Mouse (Mus musculus) adrenal gland, adult 8-10 months (tissue): ENCODE results near the gene Gm21972. TPM values are rescaled to one million over a fixed set of nuclear protein-coding genes. Genes with fewer than 3 reads are reported as not detected.

ENCODE experiments used
- DNase-seq: peaks from one replicate; pipeline ENCODE4 v3.0.0; 2022
- total RNA-seq, 4 experiments: library from RNA; stranded (reverse); gene quantifications; 2 replicates each; pipeline ENCODE4 v1.2.4; 2022

Gene Gm21972
- total RNA-seq, 4 experiments from 2014 or later = 1.9 to 4.2 (median 2.3) TPM; not detected in 1

DNA sequence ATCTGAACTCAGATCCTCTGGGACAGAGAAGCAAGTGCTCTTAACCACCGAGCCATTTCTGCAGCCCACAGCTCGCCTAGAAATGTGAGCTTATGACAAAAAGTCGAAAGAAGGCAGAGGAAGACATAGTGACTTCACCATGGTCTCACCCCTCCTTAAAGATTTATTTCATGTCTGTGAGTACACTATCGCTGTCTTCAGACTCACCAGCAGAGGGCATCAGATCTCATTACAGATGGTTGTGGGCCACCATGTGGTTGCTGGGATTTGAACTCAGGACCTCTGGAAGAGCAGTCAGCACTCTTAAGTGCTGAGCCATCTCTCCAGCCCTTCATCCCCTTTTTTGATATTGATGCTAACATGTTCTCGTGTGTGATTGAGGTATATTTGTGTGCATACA, 41.2 kb downstream of the Gm21972 start:
- no peak for DNase-seq

DNA sequence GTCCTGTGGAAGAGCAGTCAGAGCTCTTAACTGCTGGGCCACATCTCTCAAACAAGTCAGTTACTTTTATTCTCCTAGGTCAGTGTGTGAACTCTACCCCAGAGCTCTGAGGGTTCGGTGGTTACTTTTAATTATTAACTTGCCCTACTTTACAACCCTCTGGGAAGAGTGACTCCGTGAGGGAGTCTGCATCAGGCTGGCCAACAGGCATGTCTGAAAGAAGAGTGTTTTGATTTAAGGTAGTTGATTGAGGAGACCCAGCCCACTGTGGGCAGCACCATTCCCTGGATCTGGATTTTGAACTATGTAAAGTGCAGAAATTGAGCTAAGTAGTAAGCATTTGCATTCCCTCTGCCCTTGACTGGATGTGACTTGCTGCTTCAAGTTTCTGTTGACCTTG, 42.6 kb downstream of the Gm21972 start:
- DNase-seq = no peak

DNA sequence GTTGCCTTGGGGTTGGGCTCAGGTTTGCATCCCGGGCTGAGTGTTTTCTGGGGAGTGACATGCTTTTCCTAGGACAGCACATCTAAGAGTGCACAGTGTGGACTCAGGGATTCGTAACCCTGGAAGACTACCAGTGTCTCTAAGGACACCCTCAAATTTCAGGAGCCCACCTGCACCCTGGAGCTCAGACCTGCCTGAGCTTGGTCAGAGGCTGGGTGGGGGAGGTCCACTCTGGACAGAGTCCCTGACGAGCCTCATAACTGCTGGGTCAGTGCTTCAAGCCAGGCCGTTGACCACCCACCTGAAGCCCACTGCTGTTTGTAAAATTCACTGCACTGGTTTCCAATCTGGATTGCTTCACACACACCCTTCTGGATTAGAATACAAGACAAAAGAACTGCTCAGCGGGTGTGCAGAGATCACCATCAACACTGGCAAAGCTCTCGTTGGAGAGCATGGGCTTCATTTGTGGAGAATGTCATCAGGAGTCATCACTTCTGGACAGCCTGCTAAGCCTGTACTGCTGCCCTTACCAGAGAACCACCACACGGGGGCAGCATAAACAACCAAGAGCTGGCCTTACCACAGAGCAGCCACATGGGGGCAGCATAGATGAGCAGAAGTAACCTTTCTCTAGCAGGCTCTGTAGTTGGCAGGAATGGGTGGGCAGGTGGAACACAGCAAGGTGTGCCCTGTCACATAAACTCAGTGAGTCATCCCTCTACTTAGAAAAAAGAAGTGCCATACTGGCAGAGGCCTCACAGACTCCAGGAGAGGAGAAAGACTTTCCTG, 45.2 kb downstream of the Gm21972 start:
- DNase-seq = peak; percentile 55

DNA sequence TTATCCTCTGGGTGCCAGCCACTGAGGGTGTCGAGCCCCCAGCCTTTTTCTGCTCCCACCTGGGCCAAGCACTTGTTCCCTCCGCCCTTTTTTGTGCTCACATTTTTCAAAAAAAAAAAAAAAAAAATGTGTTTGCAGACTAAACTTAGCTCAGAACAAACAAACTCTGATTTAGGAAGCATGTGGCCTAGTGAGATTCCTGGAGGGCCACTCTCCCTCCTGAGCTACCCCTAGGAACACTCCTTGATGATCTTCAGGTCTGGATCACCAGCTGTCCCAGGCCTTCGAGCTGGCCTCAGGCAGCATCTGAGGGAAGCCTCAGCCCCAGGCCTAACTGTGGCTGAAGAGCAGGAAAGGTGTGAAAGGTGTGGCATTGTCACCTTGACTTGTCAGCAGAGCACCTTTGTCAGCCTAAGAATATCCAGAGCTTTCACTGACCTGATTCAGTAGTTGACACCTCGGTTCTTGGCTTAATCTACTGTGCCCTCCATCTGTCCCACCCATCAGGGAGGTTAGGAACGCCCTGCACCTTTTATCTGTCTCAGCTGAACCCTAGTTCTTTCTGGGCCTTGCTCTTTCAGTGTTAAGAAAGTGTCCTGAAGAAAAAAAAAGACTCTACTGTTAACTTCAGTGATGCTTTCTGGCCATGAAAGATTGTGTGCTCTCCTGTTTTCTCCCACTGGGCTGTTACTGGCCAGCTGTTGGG, 48.7 kb downstream of the Gm21972 start:
- DNase-seq = no peak

DNA sequence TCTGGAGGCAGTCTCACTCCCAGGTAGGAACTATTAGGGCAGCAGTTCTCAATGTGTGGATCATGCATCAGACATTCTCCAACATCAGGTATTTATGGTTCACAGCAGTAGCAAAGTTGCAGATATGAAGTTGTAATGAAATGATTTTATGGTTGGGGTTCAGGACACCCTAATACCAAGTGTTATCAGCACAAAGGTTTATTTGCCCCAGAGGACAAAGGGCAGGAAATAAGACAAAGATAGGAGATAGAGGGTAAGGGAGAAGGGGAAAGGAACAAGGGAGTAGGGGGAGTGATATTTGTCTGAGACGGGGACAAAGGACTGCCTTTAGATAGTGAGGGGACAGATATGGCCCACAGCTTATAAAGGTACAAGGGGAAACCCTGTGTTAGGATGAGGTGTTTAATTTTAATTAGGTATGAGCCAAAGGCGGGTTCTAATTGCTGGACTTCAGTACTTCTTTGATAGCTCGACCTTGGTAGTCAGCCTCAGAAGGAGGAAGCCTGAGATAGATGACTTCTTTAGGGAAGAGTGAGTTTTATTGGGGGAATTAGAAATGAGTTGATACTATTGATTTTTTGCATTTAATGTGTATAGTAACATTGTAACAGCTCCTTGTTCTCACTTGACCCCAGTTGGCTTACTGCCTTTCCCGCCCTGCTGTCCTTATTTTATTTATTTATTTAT, 50.3 kb downstream of the Gm21972 start:
- no peak for DNase-seq

DNA sequence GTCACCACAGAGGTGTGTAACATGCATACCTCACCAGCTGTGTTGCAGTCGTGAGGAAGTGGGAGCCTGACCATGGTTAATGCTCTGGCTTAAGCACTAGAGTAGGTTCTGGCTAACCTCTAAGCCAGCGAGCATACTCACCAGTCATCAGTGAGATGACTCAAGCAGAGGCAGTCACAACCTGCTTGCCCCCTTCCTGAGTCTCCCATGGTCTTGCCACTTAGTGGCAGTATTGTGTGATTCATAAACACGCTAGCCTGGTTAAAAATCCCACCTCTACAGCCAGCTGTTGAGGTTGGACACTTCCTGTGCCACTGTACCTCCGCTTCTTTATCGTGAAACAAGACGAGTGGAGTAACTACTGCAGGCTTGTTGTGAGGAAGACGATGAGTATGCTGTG, 53.3 kb downstream of the Gm21972 start:
- no peak for DNase-seq

DNA sequence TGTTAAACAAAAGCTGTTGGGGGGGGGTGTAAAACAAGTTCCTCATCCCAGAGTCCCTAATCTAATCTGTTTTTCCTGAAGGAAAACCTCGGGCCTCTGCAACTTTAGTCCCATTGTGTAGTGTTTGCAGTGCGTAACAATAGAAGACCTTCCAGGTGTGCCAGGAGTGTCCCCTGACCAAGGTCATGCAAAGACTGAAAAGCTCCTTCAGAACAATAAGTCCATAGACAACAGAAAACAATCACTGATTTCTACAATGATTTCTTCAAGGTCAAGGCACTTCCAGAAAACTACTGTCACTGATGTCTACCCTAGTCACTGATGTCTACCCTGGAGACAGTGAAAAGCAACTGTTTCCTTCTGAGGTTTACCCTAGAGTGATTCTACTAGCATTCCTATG, 54.4 kb downstream of the Gm21972 start:
- no peak for DNase-seq

DNA sequence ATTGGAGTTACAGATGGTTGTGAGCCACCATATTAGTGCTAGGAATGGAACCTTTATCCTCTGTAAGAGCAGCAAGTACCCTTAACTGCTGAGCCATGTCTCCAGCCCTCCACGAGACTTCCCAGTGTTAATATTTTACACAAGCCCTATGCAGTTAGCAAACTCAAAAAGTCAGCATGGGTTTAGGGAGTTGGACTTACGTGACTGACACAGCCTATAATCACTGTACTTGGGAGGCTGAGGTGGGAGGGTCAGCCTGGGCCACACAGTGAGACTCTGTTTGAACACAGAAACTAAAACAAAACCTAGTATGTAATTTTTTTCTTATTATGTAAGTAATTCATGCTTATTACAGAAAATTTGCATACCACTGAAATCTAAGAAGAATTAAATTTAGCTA, 54.8 kb downstream of the Gm21972 start:
- no peak for DNase-seq

DNA sequence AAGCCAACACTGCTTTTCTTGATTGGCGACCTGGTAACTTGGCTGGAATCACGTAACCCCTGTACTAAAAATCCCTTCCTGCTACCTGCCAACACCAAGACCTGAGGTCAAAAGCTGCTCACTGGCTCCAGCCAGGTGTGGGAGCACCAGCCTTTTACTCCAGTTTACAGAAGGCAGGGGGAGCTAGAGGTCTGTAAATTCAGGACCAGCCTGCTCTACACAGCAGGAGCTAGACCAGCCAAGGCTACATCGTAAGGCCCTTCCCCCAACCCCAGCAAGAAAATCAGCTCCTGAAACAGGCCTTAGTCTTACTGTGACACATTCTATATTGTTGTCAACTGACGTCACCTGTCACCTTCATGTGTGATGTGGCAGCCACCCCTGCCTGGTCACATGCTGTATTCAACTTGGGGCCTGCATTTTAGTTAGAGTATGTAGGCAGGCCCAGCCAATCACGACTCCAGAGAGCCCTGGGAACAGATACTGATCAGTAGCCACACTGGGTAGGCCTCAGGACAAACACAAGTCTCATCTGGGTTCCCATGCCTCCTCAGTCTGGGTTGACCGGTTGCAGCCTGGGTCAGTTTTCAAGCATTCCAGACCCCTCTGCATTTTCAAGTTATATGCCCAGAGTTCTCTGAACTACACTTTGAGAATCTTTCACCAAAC, 55.7 kb downstream of the Gm21972 start:
- DNase-seq = no peak

DNA sequence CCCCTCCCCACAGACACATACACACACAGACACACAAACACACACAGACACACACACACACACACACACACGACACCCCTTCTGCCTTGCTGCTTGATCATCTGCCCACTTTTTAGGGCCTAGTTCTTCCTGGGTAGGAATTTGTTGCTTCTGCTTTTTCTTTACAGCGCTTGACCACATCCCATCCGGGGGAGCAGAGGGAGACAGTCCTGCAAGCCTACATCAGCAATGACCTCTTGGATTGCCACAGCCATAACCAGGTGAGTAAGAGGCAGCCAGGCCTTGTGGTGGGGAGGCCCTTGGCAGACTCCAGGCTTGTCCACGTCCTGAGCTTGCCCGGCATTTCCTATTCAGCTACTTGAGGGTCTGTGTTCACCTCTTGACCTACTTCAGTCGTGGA, 57.4 kb downstream of the Gm21972 start:
- DNase-seq = no peak

DNA sequence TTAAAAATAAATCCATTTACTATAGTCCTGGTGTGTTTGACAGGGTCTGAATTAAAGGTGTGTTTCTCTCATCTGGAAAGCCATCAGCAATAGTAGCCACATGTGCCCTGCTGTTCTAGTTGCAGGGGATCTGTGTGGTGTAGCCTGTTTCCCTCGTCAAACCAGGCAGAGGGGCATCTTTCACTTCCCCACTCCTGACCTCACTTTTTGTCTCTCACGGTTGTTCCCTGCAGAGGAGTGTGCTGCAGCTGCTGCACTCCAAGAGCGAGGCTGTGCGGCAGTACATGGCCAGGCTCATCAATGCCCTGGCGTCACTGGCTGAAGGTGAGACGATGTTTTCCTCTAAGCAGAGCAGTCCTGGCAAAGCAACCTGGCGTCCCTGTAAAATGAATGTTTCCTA, 60.6 kb downstream of the Gm21972 start:
- no peak for DNase-seq

DNA sequence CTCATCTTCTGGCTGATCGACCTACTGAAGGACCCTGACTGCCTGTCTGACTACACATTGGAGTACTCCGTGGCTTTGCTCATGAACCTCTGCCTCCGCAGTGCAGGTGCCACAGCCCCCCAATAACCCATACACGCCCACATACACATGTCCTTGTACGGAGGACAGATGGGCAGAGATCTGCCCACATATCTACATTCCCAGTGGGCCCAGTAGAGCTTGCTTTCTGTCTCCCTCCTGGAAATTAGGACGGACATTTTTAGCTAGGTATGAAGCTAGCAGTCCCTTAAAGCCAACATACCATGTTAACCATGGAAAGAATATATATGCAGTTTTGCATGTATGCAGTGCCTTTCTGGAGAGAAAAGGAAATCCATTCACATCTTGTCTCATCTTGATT, 64.8 kb downstream of the Gm21972 start:
- DNase-seq = no peak

DNA sequence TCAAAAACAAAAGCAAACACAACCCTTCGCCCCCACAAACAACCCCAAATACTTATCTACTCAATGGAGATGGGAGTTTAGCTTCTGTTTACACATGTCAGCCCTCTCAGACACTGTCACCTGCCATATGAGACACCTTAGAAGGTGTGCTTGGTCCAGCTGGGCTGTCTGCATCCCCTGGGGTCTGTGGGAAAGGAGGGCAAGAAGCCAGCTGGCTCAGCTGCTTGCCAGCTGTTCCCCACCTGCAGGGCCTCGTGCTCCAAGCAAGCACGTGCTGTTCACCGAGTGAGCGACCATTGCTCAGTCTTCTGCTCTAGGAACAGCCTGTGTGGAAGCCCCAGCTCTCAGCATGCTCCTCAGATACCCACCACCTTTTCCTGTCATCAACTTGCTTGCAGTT, 65.6 kb downstream of the Gm21972 start:
- DNase-seq = no peak

DNA sequence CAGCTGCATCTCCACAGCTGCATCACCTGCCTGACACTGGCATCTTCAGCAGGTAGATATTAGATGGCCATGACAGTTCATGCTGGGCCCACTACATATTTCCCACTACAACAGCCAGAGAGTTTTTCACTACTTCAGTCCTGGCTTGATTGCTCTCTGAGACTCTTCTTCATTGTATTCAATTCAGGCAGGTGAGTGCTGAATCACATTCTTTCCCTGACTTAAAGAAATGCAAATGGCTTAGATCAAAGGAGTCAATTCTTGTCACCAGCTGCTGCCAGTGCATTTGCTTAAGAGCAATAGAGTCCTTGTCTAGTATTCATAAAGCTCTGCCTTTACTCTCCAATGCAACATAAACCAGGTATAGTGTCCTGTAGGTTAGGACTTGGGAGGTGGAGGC, 67.9 kb downstream of the Gm21972 start:
- no peak for DNase-seq

DNA sequence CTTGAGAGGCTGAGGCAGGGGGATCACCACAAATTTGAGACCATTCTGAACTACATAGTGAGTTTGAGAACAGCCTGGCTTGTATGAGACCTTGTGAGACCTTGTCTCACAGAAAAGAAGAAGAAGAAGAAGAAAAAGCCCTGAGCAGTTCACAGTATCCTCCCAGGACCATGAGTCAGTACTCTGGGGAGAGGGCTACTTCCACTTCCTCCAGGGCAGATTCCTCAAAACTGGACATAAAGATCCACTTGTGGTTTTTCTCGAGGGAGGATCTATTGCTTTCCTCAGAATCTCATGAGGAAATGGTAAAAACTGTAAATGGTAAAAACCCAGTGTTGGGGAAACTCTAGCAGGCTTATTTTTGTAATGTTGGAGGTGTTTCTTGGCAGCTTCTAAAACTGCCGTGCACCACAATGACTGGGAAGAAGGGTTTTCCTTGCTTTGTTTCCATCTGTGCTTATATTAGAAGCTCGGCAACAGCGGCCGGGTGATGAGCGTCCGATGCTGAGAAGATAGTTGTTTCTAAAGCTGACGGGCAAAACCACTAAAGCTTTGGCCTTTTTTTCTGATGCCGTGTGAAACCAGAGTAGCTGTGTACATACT, 69.3 kb downstream of the Gm21972 start:
- DNase-seq = no peak

DNA sequence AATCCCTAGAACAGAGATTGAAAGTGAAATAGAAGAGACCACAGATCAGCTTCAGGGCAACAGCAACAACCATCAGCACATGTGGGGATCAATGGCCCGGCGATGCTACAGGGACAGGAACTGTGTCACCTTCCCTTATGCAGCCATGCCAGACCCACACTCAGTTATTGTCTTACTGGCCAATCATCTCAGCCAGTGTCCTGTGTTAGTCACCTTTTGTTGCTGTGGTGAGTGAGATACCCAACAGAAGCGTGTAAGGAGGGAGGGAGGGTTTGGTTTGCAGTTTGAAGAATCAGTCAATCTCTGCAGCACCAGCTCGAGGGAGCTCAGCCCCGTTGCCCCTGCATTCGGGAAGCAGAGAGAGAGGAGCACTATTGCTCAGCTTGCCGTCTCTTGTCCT, 77.2 kb downstream of the Gm21972 start:
- DNase-seq = no peak

DNA sequence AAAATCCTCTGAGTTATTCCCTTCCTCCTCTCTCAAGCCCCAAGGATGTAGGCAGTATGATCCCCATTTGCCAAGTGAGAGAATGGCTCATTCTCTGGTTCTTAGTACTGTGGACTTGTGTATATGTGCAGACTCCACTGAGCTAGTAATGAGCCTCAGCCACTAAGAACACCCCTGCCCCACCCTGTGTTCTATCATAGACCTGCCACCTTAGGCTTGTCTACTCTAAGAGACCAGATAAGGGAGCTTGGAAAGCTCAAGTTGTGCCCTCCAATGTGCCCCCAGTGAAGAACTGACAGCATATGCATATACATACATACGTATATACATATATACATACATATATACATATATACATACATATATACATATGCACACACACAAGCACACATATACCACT, 78.1 kb downstream of the Gm21972 start:
- DNase-seq = no peak

Other genes starting within 250 kb of the Gm21972 start
- gene Itm2c, start 239.4 kb upstream of the Gm21972 start, total RNA-seq = 100 to 1,000 TPM; 674 to 963 (median 811) TPM
- 1 to 10 TPM in 1 of 4 experiments, under 1 TPM in 1, not detected in 2; 0.30 to 1.3 TPM for gene 4933407L21Rik, start 205.2 kb upstream of the Gm21972 start, total RNA-seq
- 1 to 10 TPM; 3.1 to 7.8 (median 5.1) TPM for gene Gpr55, start 172.6 kb upstream of the Gm21972 start, total RNA-seq
- gene Spata3, start 116.8 kb upstream of the Gm21972 start, total RNA-seq = not detected
- 1 to 10 TPM in 1 of 4 experiments, under 1 TPM in 3; 0.18 to 1.0 (median 0.29) TPM for gene 2810459M11Rik, start 87.8 kb upstream of the Gm21972 start, total RNA-seq
- 100 to 1,000 TPM; 114 to 128 (median 117) TPM for gene Psmd1, start 69.2 kb upstream of the Gm21972 start, total RNA-seq
- under 1 TPM in 3 of 4 experiments, not detected in 1; 0.17 to 0.56 (median 0.37) TPM for gene Htr2b, start 21.7 kb upstream of the Gm21972 start, total RNA-seq
- 10 to 100 TPM; 10.2 to 26.0 (median 13.8) TPM for gene Armc9, start 21.1 kb downstream of the Gm21972 start, total RNA-seq
- gene B3gnt7, start 169.2 kb downstream of the Gm21972 start, total RNA-seq = under 1 TPM; 0.20 to 0.68 (median 0.46) TPM
- gene Ncl, start 225.8 kb downstream of the Gm21972 start, total RNA-seq = 100 to 1,000 TPM; 181 to 250 (median 204) TPM